Mouse (Mus musculus) kidney, adult 11 months (tissue): Measurements from ENCODE around the gene Tmem11.
"Not testable (repeated sequence)": the region's sequence is repeated elsewhere in the genome, so short reads cannot be mapped to it uniquely, and the experiment has no call there.

Source experiments
- DNase-seq: peaks from one replicate; pipeline ENCODE4 v3.0.0; 2022

Tmem11 gene

GRCm38 (mm10) chr11:60878675-60879294 is at the start of gene Tmem11:
Tmem11 (minus strand) TSS chr11:60879272.
- DNase-seq = peak; percentile 98

DNA sequence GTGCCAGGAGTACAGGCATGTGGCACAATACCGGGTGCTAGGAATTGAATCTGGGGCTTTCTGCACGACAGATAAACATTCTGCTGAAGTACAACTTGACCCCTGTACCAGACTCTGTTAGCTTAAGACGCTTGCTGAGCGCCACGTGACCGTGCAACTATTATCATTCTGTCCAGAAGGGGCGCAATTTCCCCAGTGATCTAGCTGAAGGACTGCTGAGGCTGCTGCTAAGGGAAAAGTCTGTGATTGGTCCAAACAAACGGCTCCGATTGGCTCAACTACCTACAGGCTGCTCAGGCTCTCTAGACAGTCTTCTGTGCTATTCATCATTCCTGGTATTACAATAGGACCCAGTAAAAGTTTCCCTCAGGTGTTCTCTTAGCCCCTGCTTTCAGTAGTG is 48.2 kb upstream of the Tmem11 start:
- peak; percentile 93 for DNase-seq

DNA sequence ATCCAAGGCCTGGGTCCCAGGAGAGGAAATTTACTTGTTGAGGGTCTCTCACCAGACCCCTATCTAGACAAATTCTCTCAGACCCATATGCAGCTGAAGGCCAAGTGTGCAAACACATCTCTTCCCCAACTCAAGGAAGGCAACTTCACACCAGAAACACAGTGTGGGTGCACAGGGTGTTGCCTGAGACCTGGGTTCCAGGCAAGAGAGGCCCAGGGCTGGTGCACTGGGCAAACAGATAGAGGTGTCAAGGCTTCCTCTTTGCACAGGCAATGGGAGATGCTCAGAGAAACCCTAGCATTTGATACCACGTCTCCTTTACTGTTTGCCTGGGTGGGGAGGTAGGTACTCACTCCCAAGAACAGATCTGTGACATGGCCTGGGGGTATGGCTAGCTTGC is 45.9 kb upstream of the Tmem11 start:
- DNase-seq = no peak

DNA sequence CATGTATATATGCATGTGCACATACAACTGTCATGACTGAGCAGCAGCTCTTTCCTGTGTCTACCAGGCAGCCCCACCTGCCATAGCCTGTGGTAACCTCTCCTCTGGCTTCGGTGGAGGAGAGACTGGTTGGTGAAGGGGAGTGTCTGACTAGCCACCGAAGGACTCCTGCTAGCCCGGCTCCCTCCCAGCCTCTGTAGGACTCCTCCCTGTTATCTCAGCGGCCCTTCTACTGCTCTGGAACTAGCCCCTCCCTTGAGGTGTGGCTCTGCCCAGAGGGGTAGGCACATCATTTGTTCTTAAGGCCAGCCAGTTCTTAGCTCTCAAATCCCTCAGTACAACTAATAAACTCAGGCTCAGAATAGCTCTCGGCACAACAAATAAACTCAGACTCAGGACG is 45.4 kb upstream of the Tmem11 start:
- DNase-seq = no peak

GRCm38 (mm10) chr11:60922964-60923363 is 43.9 kb upstream of the Tmem11 start:
- no peak for DNase-seq

DNA sequence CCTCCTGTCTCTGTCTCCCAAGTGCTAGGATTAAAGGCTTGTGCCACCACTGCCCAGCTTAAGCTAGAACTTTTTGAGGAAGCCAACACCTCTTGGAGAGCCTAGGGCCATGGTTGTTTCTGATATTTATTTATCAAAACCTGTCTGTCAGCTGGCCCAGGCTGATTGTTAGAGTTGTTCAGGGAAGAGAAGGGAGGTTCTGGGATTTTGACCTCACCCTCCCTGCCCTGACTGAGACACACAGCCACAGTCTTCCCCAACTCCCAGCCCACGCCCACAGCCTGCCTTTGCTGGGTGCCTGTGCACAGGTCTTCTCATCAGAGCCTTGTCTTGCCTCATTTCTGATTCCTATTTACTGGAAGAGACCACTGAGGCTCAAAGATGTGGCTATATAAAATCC is 43.1 kb upstream of the Tmem11 start:
- DNase-seq = no peak

- DNase-seq = no peak
Observed at GRCm38 (mm10) chr11:60920021-60920420, 40.9 kb upstream of the Tmem11 start.

DNA sequence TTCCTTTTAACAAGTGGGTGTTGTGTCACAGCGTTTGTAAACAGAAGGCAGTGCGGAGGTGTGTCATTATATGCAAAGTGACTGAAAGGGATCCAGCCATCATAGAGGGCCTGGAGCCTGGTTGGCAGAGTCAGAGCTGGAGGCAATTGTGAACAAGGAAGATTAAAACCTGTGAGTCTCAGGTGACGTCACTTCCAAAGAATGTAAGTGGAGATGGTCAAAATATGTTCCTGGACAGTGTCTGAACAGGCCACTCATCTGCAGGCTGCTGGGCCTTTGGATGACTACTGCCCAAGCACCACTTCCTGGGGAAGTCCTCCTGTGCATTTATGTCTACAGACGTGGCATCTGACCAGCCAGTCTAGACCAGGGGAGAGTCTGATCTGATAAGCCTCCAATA is 36.1 kb upstream of the Tmem11 start:
- no peak for DNase-seq

- no peak for DNase-seq
Observed at GRCm38 (mm10) chr11:60914491-60914890, 35.4 kb upstream of the Tmem11 start, which contains the start of gene Natd1. Natd1 (minus strand) TSS chr11:60914750.

- peak; percentile 89 for DNase-seq
Observed at GRCm38 (mm10) chr11:60913301-60914196, 34.5 kb upstream of the Tmem11 start.

GRCm38 (mm10) chr11:60912525-60912973 is 33.5 kb upstream of the Tmem11 start:
- DNase-seq = no peak

GRCm38 (mm10) chr11:60909626-60910025 is 30.6 kb upstream of the Tmem11 start:
- DNase-seq = no peak

GRCm38 (mm10) chr11:60908073-60908472 is 29.0 kb upstream of the Tmem11 start:
- no peak for DNase-seq

GRCm38 (mm10) chr11:60906449-60906848 is 27.4 kb upstream of the Tmem11 start:
- DNase-seq = peak; percentile 59

DNA sequence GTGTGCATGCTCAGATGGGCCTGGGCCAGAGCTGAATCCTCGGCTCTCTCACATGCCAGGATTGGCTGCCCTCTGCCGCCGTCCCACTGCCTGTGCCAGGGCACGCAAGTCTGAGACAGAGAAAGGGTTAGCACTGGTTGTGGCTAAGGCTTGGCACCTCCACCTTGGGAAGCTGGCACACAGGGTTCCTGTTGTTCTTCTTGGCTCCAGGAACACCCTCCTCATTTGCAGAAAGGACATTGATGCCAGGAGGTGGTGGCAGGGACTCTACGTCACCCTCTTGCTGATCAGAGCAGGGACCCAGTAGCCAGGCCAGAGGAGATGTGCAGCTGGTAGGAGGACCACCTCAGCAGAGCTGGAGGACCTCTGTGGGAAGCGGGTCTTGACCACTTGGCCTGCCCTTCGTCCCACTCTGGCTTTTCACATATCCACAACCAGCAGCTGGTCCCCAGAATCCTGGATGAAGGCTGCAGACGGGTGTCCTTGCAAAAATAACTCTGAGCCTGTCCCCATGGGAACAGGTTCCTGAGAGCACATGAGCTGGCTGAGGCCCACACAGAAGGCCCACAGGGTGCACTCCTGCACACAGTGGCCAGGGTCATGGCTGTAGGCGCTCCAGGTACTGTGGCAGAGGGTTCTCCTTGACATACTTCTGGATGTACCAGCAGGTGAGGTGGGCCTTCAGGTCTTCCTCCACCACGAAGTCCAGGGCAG is 26.5 kb upstream of the Tmem11 start:
- DNase-seq = peak; percentile 53

GRCm38 (mm10) chr11:60903661-60904061 is 24.6 kb upstream of the Tmem11 start:
- DNase-seq = peak; percentile 80

GRCm38 (mm10) chr11:60902486-60902885 is 23.4 kb upstream of the Tmem11 start:
- DNase-seq = peak; percentile 88

DNA sequence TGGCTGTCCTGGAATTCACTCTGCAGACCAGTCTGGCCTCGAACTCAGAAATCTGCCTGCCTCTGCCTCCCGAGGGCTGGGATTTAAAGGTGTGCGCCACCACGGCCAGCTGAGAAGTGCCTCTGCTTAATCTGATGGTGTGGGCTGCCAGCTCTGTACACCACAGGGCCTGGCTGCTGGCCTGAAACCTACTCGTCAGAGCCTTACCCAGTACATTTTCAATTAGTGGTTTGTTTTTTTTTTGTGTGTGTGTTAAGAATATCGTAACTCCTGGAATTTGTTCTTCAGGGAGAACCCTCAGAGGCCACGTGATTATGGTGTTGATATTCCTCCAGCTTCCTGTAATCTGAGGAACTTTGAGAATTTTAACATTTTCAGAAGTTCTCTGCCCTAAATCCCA is 22.9 kb upstream of the Tmem11 start:
- peak; percentile 50 for DNase-seq

DNA sequence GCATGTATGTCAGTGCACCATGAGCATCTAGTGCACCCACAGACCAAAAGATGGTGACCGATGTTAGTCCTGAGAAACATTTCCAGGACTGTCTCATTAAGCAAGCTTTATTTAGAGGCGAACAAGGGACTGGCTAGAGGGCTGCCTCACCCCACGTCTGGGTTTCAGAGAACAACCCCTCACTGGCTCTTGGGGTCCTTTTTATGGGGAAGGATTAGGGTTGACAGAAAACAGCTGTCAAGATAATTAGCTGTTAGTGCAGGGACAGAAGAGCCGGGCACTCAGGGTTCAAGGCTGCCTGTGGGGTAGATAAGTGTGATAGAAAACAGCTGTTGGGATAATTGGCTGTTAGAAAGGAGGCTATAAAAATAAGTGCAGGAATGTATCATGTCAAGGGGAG is 16.8 kb upstream of the Tmem11 start:
- DNase-seq = no peak

GRCm38 (mm10) chr11:60890744-60891143 is 11.7 kb upstream of the Tmem11 start:
- no peak for DNase-seq

DNA sequence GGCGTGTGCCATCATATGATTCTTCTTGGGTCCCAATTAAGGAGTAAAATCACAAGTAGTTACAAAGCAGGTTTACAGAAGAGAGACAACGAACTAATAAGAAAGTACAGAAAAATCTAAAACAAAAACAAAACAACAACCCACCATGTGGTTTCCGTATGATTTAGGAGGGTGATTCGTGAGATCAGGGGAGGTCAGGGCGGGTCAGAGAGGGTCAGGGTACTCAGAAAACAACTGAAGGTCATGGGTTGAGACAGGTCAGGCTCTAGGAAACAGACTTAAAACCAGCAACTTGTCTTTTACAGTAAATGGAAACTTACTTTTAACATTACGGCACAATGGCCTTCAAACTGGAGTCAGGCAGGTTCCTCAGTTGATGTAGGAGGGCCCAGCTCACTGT is 11.2 kb upstream of the Tmem11 start:
- no peak for DNase-seq

GRCm38 (mm10) chr11:60889861-60890260 is 10.8 kb upstream of the Tmem11 start:
- DNase-seq = no peak

DNA sequence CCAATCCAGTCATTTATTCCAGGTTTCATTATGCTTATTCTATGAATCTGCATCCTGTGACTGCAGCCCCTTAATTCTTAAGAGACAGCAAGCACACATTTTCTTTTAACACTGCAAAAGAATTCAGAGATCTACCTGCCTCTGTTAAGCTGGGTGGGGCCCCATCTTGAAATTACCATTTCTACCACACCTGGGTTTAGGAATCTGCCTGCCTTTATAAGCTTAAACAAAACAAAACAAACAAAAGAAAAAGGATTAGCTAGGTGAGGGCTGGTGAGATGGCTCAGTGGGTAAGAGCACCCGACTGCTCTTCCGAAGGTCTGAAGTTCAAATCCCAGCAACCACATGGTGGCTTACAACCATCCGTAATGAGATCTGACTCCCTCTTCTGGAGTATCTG is 7.9 kb upstream of the Tmem11 start:
- not testable (repeated sequence) for DNase-seq

GRCm38 (mm10) chr11:60882386-60882785 is 3.3 kb upstream of the Tmem11 start:
- no peak for DNase-seq
